Mouse (Mus musculus): ENCODE measurements at regions not wholly inside any gene's neighbourhood (a gene's known extent, or its start where the extent isn't known, plus 50 kb on each side); places are given as distances from the start of the nearest gene placed in this dataset.

DNA sequence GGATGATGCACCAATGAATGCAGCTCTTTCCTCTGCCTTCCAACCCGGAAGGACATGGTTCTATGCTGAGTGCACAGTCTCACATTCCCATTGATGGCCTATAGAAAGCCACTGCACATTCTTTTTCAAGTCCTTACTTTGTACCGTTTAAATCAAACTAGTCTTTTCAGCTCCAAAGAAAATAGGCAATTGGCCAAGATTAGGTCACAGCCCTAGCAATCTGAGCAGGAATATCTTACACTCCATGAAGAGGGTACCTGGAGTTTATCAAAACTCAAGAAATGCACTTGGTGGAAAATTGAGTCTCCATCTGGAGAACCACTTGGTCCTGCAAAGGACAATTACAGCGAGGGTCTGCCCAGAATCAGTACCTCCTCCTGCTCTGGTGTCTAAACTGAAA, 253.4 kb downstream of the Sox4 start:
- TF ChIP-seq JUND (conservative IDR thresholded peaks at IDR 0.05; ENCODE audit: low read depth, low read length) (no peak), CHD1 (IDR thresholded peaks at IDR 0.05; ENCODE audit: low read depth, low read length) (no peak), POLR2A (IDR thresholded peaks at IDR 0.05; ENCODE audit: low read depth, low read length) (no peak), JUN (IDR thresholded peaks at IDR 0.05; ENCODE audit: insufficient read depth, low read depth, low read length) (no peak), MEF2A (IDR thresholded peaks at IDR 0.05; ENCODE audit: borderline replicate concordance, low read depth, low read length) (no peak), ETS1 (conservative IDR thresholded peaks at IDR 0.05; ENCODE audit: low read depth, low read length) (no peak), USF2 (conservative IDR thresholded peaks at IDR 0.05; ENCODE audit: low read depth, low read length) (no peak), TBP (conservative IDR thresholded peaks at IDR 0.05; ENCODE audit: low read depth, low read length) (no peak), PAX5 (IDR thresholded peaks at IDR 0.05; ENCODE audit: low read length) (no peak), MAZ (IDR thresholded peaks at IDR 0.05; ENCODE audit: low read depth, low read length) (no peak), SMC3 (IDR thresholded peaks at IDR 0.05; ENCODE audit: low read depth, low read length) (no peak), CTCF (conservative IDR thresholded peaks at IDR 0.05 in 1 of 2, IDR thresholded peaks at IDR 0.05 in 1 of 2; ENCODE audit: low read depth in 2 of 2, low read length in 2 of 2) (no peak), MXI1 (IDR thresholded peaks at IDR 0.05; ENCODE audit: low read depth, low read length) (no peak), ZKSCAN1 (IDR thresholded peaks at IDR 0.05; ENCODE audit: borderline replicate concordance, low read depth, low read length) (no peak), NELFE (IDR thresholded peaks at IDR 0.05; ENCODE audit: low read depth, low read length) (no peak), IRF4 (IDR thresholded peaks at IDR 0.05; ENCODE audit: low read depth, low read length) (no peak), SIN3A (IDR thresholded peaks at IDR 0.05; ENCODE audit: low read length) (no peak)
- Histone ChIP-seq H3K27me3 (replicated peaks) (no peaks in the 10 kb centered on the region), H3K9ac (ENCODE audit: insufficient read depth, low read depth) (no peak overlapping the region), H3K27ac (ENCODE audit: insufficient read depth, low read depth) (no peak overlapping the region), H3K36me3 (replicated peaks in 1 of 2; ENCODE audit: control insufficient read depth in 1 of 2, insufficient read depth in 1 of 2, low read length in 1 of 2) (no peaks in the 10 kb centered on the region), H3K4me3 (replicated peaks in 1 of 3; ENCODE audit: low read depth in 2 of 3, low read length in 2 of 3, poor library complexity in 1 of 3) (no peak overlapping the region), H3K4me2 (ENCODE audit: insufficient read depth, low read depth, poor library complexity, severe bottlenecking) (no peak overlapping the region), H3K9me3 (replicated peaks; ENCODE audit: low read length) (no peaks in the 10 kb centered on the region), H3K4me1 (ENCODE audit: control insufficient read depth in 1 of 2, insufficient read depth in 2 of 2) (no peaks in the 10 kb centered on the region), H3K79me2 (replicated peaks; ENCODE audit: control insufficient read depth, extremely low read depth, insufficient read depth, poor library complexity, severe bottlenecking) (no peaks in the 10 kb centered on the region)
- DNase-seq (ENCODE audit: extremely low read depth) = no peak
- in situ Hi-C loops (cut with MboI; ENCODE audit: low pct_ligation_motif_present, low pct_unique_long_range_greater_than_20kb, low sequenced_read_pairs) (no loop called here), dilution Hi-C loops (cut with MboI; ENCODE audit: extremely low pct_ligation_motif_present, extremely low pct_unique_long_range_greater_than_20kb, low sequenced_read_pairs) (no loop called here)

DNA sequence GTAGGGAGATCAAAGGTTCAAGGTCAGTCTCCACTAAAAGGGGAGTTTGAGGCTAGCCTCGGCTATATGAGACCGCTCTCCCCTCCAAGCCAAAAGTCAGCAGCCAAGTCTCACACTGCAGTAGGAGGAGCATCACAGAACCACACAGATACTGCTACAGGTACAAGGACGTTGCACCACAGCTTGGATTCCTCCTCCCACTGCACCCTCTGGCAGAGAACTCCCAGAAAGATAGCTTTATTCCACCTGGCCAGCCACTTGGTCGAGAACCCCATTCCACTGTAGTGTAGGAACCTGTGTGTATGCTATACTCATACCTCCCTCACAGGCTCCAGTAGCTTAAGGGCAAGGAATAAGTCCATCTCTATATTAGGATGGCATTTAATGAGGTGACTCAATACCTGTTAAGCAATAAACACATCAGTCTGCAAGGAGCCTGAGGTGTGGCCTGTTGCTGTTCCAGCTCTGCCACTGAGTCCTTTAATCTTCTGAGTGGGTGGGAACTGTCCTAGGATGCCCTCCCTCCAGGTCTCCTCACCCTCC, 254.0 kb downstream of the Sox4 start:
- DNase-seq (ENCODE audit: extremely low read depth) = no peak
- Histone ChIP-seq H3K4me2 (ENCODE audit: insufficient read depth, low read depth, poor library complexity, severe bottlenecking) (no peak overlapping the region), H3K4me1 (ENCODE audit: control insufficient read depth in 1 of 2, insufficient read depth in 2 of 2) (no peaks in the 10 kb centered on the region), H3K9ac (ENCODE audit: insufficient read depth, low read depth) (no peak overlapping the region), H3K79me2 (replicated peaks; ENCODE audit: control insufficient read depth, extremely low read depth, insufficient read depth, poor library complexity, severe bottlenecking) (no peaks in the 10 kb centered on the region), H3K27me3 (replicated peaks) (no peaks in the 10 kb centered on the region), H3K36me3 (replicated peaks in 1 of 2; ENCODE audit: control insufficient read depth in 1 of 2, insufficient read depth in 1 of 2, low read length in 1 of 2) (no peaks in the 10 kb centered on the region), H3K9me3 (replicated peaks; ENCODE audit: low read length) (no peaks in the 10 kb centered on the region), H3K27ac (ENCODE audit: insufficient read depth, low read depth) (no peak overlapping the region), H3K4me3 (replicated peaks in 1 of 3; ENCODE audit: low read depth in 2 of 3, low read length in 2 of 3, poor library complexity in 1 of 3) (no peak overlapping the region)
- TF ChIP-seq MEF2A (IDR thresholded peaks at IDR 0.05; ENCODE audit: borderline replicate concordance, low read depth, low read length) = no peak
- no peak for TF ChIP-seq MAX (IDR thresholded peaks at IDR 0.05; ENCODE audit: low read length)
- TF ChIP-seq E2F4 (IDR thresholded peaks at IDR 0.05; ENCODE audit: insufficient replicate concordance, low read depth, low read length) = no peak
- no peak for TF ChIP-seq CTCF (conservative IDR thresholded peaks at IDR 0.05 in 1 of 2, IDR thresholded peaks at IDR 0.05 in 1 of 2; ENCODE audit: low read depth in 2 of 2, low read length in 2 of 2)
- TF ChIP-seq BHLHE40 (IDR thresholded peaks at IDR 0.05; ENCODE audit: low read depth, low read length) = no peak
- TF ChIP-seq CHD2 (IDR thresholded peaks at IDR 0.05; ENCODE audit: low read length) = no peak
- TF ChIP-seq NELFE (IDR thresholded peaks at IDR 0.05; ENCODE audit: low read depth, low read length) = no peak
- TF ChIP-seq ZNF384 (IDR thresholded peaks at IDR 0.05; ENCODE audit: low read depth, low read length) = no peak
- TF ChIP-seq CHD1 (IDR thresholded peaks at IDR 0.05; ENCODE audit: low read depth, low read length) = no peak
- no peak for TF ChIP-seq JUN (IDR thresholded peaks at IDR 0.05; ENCODE audit: insufficient read depth, low read depth, low read length)
- no peak for TF ChIP-seq HCFC1 (IDR thresholded peaks at IDR 0.05; ENCODE audit: low read depth, low read length)
- TF ChIP-seq ELF1 (IDR thresholded peaks at IDR 0.05; ENCODE audit: low read depth, low read length) = no peak
- no peak for TF ChIP-seq ZMIZ1 (IDR thresholded peaks at IDR 0.05; ENCODE audit: low read depth, low read length)
- dilution Hi-C loops (cut with MboI; ENCODE audit: extremely low pct_ligation_motif_present, extremely low pct_unique_long_range_greater_than_20kb, low sequenced_read_pairs) (no loop called here), in situ Hi-C loops (cut with MboI; ENCODE audit: low pct_ligation_motif_present, low pct_unique_long_range_greater_than_20kb, low sequenced_read_pairs) (no loop called here)

All from CH12.LX (cell line).